Mouse (Mus musculus): ENCODE results near the gene Ift81.
"Not testable (repeated sequence)": the region's sequence is repeated elsewhere in the genome, so short reads cannot be mapped to it uniquely, and the experiment has no call there.

Gene Ift81

DNA sequence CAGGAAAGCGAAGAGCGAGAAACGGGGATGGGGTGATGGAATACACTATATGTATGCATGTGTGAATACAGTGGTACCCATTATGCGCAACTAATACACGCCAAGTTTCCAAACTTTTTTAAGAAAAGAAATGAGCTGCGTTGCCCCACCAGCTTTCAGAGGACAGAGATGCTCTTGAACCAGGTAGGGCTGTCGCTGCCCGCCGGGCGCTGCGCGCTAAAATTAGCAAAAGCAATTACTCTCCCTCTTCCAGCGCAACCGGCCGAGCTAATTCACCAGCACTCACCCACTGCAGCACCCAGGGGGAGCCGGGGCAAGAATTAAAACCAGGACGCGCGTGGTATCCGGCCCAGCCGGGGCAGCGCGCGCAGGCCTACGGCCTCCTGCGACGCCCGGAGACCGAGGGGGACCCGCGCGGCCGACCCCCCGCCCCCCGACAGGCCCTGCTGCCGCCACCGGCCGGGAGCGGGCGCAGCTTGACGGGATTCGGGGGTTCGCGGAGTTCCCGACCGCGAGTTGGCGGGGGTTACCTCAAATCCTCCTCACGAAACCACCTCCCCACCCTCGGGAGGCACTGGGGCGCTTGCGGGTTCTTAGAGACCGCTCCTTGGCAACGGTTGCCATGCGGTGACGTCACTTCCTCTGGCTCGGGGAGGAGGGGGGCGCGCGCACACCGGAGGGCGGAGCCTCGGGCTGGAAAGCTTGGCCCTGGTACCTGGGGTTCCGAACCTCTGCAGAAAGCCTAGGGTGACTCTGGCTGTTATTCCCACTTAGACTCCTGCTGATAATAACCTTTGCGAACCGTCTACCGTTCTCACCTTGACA lies at the start of gene Ift81:
Gene Ift81 (minus strand): TSS at position 611 of the 825 bp plus-strand sequence.
- DNase-seq, result peak; percentile 96

DNA sequence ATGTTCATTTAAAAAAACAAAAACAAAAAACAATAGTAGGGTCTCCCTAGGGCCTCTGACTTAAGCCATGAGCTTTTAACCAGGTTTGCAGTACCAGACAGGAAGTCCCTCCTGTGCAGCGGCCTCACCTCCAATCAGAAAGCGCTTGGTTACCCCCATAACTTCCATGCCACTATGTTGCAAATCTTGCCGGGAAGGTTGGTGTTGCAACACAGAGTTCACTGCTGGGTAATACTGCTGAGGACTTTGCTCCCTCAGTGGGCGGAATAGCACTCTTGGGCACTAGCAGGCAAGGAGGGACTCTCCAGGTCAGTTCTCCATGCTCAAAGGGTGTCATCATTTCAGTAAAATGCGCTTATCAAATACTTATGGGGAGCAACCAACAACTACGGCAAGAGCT lies 48.2 kb upstream of the Ift81 start:
- DNase-seq, result peak; percentile 7

DNA sequence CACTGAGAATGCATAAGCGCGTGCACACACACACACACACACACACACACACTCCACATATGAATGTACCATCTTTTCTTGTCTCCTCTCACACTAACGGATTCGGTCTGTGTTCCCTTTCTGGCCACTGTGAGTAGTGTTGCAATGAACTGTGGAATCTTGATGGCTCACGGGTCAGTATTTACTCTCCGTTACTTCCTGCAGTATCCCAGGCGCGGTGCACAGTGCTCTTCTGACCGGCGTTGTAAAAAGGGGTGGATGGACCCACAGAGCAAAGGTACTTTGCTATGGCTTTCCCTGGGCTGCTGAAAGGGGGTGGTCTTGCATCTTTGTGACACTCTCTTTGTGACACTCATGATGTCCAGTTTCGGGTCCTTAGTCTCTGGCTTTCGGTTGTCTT lies 42.5 kb upstream of the Ift81 start:
- no peak for DNase-seq

DNA sequence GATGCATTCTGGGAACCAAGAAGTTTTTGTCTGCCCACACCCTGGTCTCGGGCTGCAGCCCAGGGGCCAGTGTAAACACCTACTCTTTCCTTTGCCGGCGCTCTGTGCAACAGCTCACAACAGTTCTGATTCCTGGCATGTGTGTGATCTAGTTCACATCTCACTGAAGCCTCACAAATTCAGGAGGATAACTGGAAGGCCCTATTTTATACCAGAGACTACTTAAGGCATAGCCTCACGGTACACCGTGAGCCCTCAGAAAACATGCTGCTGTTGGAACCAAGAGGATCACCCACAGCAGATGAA lies 39.9 kb upstream of the Ift81 start:
- DNase-seq, result peak; percentile 6

DNA sequence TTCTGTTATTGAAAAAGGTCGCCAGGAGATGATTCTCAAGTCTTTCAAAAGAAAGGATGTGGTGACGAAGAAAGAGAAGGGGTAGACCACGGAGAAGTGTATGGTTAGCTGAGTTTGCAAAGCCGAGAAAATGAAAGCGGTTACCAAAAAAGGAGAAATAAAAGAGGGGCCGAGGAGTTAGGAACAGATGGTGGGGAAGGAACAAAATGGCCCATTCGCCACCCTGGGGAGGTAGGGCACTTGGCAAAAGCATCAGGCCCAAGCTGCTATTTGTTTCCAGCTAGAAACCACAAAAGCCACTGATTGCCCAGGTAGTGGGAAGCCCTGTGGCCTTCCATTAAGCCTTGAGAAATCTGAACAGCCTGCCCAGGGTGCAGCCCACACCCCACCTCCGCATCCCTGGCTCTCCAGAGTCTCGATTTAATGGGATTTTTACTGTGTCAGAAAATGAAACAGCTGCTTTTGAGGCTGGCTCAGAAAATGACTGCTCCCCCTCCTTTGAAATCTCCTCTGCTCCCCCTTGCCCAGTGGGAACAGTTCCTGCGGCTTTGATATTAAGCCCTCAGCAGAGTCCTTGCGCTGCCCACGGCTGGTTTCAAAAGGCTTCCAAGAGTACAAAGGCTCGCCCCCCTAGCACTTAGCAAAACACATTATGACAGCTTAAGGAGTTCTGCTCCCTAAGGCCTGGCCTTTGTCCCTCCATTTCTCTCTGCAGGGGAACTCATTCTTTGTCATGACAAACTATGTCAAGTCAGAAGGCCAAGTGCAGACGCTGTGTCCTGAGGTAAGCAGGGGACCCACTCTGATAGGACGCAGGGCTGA lies 39.3 kb upstream of the Ift81 start:
- DNase-seq, result no peak

DNA sequence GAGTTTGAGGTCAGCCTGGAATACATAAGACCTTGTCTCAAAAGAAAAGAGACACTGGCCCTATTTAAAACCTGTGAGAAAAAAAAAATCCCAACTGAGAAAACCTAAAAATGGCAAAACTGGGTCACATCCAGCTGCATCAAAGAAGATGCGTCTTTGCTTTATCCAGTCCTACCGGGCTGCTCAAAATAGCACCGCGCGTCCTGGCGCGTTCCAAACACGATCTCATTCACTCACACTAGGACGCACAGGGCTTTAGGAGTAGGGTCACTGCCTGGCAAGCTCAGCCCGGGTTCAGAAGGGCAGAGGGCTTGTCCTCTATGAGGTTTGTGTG lies 38.8 kb upstream of the Ift81 start:
- no peak for DNase-seq

DNA sequence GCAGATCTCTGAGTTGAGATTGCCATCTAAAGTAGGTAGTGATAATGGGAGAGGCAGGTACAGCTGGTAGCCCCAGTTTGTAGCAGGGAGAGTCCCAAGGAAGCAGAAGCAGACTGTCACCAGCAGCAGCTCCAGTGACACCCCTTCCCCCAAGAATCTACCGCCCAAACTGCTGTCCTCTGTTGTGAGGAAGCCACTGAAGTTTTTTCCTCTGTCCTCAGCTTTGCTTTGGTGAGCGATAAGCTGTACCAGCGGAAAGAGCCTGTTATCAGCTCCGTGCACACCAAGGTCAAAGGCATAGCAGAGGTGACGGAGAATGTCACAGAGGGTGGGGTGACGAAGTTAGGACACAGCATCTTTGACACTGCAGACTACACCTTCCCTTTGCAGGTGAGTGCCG lies 38.2 kb upstream of the Ift81 start:
- DNase-seq, result no peak

DNA sequence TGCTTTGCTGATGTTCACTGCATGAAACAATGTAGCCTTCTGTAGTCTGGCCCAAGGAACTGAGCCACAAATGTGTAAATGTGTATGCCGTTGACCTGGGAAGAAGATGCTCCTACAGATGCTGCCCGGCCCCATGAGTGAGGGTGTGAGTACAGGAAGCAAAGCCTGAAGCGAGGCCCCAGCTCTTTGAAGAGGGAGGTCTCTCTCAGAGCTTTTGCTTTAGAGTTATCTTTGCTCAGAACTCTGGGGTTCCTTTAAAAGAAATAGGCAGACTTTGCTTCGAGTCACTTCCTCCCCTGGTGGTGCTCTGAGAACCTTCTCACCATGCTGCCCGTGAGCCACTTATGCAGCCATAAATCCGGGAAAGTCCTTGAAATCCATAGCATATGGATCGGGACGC lies 35.8 kb upstream of the Ift81 start:
- DNase-seq, result no peak

DNA sequence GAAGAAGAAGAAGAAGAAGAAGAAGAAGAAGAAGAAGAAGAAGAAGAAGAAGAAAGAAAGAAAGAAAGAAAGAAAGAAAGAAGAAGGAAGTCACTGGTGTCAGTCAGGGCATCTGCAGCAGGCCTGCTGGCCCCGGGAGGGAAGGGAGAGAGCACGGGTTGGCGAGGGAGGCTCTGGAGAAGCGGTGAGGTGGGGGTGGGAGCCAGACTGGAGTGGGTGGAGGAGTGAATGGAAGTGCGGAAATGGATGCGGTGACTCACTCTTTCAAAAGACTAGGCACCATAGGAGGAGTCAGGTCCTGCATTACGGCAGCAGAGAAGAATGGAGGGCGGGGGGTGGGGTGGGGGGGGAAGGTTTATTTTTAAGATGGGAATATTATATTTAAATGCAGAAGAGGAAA lies 34.9 kb upstream of the Ift81 start:
- DNase-seq, result no peak

DNA sequence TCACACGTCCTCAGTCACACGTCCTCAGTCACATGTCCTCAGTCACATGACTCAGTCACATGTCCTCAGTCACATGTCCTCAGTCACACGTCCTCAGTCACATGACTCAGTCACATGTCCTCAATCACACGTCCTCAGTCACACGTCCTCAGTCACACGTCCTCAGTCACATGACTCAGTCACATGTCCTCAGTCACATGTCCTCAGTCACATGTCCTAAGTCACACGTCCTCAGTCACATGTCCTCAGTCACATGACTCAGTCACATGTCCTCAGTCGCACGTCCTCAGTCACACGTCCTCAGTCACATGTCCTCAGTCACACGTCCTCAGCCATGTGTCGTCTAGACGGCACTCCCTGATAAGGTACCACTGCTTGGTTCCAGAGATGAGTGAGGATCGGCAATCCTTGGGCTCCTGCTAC lies 33.6 kb upstream of the Ift81 start:
- DNase-seq, result not testable (repeated sequence)

DNA sequence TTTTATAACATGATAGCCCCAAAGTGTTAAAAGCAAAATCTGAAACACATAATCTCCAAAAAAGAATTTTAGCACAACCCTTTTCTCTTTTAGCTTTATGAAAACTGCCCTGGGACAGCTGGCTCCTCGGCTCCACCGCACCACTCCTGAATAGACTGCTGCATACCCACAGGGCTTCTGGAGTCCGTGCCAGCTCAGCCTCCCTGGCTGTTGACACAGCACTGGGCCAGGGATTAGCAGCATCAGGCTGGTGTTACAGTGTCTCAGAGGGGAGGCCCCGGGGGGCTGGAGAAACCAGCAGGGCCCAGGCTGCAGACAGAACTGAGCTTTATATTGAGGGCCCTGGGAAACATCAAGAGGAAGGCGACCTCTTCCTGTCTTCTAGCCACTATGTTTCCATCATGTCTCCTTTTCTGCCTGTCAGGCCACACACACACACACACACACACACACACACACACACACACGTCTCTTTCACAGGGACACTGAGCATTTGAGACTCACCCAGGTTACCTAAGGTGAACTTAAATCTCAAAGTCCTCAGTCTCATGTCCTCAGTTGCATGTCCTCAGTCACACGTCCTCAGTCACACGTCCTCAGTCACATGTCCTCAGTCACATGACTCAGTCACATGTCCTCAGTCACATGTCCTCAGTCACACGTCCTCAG lies 33.1 kb upstream of the Ift81 start:
- DNase-seq, result no peak

DNA sequence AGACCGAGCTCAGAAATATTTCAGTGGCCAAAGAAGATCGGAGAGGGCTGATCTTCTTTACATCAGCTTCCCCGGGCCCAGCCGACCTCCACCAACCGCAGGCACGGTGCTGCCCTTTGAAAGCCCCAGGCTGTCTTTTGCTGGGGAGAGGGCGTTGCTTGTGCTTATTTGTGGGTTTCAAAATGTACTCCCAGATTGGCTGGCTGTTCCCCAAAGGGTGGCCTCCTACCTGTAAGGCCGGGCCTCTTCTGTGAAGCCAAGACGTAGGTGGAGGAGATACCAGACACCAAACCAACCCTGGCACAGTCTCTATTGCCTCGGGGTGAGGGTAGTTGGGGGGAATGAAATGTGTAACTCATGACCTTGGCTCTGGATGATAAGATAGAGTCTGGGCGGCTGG lies 31.7 kb upstream of the Ift81 start:
- no peak for DNase-seq

DNA sequence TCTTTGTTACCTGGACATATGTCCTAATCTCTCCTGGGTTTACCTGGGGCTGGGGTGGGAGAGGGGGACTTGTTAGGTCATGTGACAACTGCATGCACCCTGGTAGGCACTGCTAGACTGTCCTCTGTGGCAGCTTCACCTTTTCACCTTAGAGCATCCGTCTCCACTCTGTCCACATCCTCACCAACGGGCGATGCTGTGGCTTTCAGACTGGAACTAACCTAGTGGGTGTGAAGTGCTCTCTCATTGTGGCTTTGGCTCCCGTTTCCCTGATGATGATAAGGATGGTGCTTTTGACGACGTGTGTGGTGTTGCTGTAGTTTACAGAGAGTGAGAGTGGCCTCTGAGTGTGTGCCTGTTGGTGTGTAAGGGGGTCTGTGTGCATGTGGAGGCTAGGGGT lies 31.0 kb upstream of the Ift81 start:
- DNase-seq, result no peak

DNA sequence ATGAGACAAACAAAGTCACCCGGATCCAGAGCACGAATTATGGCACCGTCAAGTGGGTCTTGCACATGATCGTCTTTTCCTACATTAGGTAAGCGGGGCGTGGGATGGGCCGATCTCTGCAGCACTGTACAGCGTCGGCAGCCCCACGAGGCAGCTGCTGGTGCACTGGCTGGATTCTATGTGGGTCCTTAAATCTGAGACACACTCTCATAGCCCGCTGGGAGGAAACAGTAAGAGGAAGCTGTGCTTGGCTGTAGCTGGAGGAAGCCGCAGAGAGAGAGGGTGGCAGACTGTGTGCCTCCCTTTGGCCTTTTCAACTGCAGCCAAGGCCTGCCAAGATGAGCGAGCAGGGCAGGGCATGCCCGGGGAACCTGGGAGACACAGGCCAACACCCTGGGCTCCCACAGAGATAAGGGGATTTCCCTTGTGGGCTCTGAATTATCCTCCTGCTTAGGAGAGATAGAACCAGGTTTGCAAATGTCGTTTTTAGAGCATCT lies 29.8 kb upstream of the Ift81 start:
- DNase-seq, result peak; percentile 21

DNA sequence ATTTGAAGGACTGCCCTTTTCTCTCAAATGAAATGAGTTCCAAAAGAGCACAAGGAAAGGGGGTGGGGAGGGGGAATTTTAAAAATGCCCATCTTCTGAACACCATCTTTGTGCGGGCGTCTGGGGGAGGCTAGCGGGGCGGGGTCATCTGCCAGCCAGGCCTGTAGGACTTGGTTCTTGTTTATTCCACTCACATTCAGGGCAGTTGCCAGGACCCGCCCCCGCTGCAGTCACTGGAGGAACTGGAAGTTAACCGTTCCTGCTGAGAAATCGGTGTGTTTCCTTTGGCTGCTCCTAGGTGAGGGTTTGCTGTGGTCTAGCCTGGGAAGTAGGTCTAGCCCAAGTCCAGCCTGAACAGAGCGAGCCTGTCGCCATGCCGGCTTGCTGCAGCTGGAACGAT lies 29.4 kb upstream of the Ift81 start, which contains the start of gene P2rx7:
Gene P2rx7 (plus strand): TSS at position 211 of the 400 bp plus-strand sequence.
- DNase-seq, result peak; percentile 50

DNA sequence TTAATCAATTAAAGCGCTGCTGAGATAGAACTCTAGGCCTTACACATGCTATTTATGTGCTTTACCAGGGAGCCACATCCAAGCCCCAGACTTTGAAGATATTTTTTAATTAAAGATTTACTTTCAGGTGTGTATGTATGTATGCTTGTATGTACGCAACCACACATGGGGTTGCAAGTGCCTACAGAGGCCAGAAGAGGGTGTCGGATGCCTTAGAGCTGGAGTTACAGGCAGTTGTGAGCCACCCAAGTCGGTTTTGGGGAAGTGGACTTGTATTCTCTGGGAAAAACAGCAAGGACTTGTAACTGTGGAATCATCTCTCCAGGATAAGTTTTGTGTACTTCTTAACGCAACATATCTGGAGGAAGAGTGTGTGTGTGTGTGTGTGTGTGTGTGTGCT lies 25.7 kb upstream of the Ift81 start:
- DNase-seq, result no peak

DNA sequence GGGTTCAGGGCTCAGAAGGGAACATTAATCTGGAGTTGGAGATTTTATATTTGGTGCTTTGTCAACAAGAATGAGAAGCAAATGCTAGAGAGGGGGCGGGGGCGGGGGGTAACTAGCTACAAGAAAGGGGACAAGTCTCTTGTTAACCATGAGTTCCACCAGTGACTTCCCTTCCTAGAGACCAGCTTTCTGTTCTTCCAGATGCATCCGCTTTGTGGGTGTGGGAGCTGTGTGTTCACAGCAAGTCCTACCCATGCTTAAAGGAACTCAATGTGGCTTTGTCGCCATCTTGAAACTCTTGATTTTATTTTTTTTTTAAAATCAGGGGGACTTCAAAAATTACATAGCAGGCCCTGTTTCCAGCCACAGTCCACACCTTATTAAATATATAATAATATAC lies 25.2 kb upstream of the Ift81 start:
- DNase-seq, result no peak

DNA sequence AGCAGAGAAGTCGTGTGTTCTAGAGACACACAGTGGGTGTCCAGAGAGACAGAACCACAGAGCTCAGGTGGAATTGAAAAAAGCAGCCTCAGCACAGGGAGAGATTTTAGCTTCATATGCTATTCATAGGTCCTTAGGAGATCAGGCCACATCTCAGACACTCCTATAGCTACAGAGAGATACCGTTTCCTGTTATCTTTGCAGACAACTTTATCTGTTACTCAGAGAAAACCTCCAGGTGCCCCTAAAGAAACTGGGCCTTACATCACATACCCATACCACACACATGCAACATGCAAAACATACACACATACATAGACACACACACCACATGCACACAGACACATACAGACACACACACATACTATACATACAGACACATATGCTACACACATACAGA lies 24.0 kb upstream of the Ift81 start:
- DNase-seq, result no peak

DNA sequence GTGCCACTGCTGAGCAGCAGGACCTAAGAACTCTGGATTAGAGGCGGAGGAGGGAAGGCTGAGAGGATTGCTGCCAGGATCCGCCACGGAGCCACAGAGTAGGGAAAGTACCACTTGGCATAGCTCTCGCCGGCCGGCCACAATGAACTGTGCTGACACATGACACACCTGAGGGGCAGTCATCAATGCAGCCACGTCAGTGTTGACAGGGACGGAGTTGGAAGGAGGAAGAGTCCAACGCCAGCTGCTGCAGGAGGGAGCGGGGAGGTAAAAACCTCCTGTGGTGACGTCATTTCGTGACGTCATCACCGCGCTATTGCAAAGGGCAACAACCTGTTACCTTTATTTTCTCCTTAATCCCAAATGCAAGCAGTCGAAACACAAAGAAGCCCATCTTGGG lies 22.6 kb upstream of the Ift81 start:
- DNase-seq, result no peak

DNA sequence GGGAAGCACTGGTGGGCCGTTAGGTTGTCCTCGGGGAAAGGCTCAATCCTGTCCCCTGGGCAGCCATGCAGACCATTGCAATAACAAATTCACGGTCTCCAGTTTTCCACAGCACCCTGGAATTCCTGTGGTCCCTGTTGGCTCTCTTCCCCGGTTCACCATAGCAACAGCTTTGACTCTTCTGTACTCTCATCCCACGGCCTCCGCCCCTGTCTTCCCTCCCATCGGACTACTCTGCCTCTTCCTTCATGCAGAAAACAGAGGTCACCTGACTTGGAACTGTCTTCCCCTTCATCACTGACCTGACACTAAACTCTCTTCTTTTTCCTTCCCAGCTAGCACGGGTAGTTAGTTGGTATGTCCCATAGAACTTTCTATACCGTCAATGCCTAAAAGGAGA lies 22.0 kb upstream of the Ift81 start:
- DNase-seq, result no peak

DNA sequence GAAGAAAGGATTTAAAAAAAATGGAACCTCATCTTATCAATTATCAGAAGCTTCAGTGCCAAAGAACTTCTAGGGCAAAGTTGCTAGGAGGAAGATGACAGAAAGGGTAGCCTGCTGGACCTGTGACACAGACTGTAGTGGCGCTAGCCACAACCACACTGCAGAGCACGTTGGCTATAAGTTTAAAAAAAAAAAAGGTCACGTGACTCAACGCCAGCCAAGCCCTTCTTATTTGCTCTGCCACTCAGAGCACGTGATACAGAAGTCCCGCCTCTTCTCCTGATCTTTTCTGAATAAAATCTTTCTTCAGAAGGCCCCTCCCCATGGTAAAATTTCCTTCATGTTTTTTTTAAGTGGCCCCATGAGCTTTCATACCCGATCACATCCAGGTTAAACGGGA lies 20.9 kb upstream of the Ift81 start:
- DNase-seq, result no peak

DNA sequence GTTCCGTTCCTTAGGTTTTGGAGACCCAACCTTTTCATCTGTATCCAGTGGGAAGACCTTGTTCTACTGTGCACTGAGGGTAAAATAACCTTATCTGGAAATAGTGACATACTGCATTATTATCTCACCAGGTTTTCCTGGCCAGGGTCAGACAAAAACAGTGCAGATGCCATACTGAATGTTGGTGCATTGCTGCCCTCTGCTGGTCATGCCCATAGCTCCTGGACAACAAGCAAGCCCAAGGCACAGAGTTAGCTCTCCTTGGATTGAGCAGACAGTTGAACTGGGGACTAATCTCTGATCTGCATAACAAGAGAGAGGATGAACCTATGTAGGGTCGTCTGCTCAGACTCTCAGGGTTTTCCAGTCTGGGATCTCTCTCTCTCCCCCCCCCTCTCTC lies 12.9 kb upstream of the Ift81 start:
- peak; percentile 89 for DNase-seq

DNA sequence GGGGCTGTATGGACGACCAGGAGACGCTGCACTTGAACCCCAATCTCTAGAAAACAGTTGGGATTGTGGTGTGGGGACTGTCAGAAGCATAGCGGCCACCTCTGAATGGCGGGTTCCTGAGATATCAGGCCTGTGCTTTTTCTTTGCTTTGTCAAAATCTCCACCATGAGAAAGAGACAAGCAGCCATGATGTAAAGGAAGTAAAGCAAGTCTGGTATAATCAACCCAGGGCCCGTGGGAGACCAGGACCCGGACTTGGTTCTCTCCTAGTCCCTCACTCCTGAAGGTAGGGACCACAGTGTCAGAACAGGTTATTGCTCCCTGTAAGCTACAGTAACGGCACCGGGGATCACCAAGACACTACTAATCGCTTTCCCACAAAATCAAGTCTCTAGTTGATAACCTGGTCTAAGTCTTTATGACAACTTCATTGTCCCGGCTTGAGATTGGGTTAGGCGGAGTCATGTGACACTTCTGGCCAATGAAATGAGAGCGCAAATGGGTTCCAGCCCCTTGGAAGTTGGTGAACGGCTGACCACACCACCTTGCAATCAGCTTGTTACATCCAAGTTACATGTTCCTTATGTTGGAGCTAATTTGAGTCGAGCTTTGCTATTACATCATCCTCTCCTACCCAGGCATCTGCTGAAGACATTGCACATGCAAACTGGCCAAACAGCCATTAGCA lies 11.4 kb upstream of the Ift81 start:
- no peak for DNase-seq
